Mouse (Mus musculus) kidney, postnatal 0 days (tissue): ENCODE data around the gene Aloxe3. TPM values are rescaled to one million over a fixed set of nuclear protein-coding genes. Genes with fewer than 3 reads are reported as not detected.
A peak's percentile ranks its signal among the peaks of the same experiment; 100 is the strongest.

Source experiments
- ATAC-seq: fragments of 200-750 bp; cut with Nextera tagmentation; replicated peaks from 2 replicates; pipeline ENCODE4 v1.8.0; 2017; ENCODE audit warnings: low read depth, moderate number of reproducible peaks, moderate TSS enrichment, moderate library complexity; ENCODE audit not compliant: low FRiP score
- DNase-seq: peaks from one replicate; pipeline ENCODE4 v3.0.0-alpha.2; 2016; ENCODE audit warnings: low spot score
- H3K27ac ChIP-seq: fragments of 300-500 bp; sonication (generic); 2 replicates; pipeline ENCODE4 v1.5.1; 2014; ENCODE audit warnings: mild to moderate bottlenecking
- H3K27me3 ChIP-seq: fragments of 300-500 bp; sonication (generic); 2 replicates; pipeline ENCODE4 v1.6.1; 2014; ENCODE audit warnings: low read length, mixed read lengths; ENCODE audit not compliant: insufficient read depth
- H3K36me3 ChIP-seq: fragments of 300-500 bp; sonication (generic); 2 replicates; pipeline ENCODE4 v1.6.1; 2014; ENCODE audit warnings: low read length, mixed read lengths; ENCODE audit not compliant: insufficient read depth
- H3K4me1 ChIP-seq: fragments of 300-500 bp; sonication (generic); replicated peaks from 2 replicates; pipeline ENCODE4 v1.6.1; 2014; ENCODE audit warnings: antibody characterized with exemption, low read length, mixed read lengths; ENCODE audit not compliant: insufficient read depth
- H3K4me2 ChIP-seq: fragments of 300-500 bp; sonication (generic); 2 replicates; pipeline ENCODE4 v1.6.1; 2014; ENCODE audit warnings: mild to moderate bottlenecking, low read length, moderate library complexity, mixed read lengths
- H3K4me3 ChIP-seq: fragments of 300-500 bp; sonication (generic); replicated peaks from 2 replicates; pipeline ENCODE4 v1.5.1; 2014; ENCODE audit warnings: low read depth, low read length
- H3K9ac ChIP-seq: fragments of 300-500 bp; sonication (generic); 2 replicates; pipeline ENCODE4 v1.6.1; 2014; ENCODE audit warnings: low read depth, low read length
- H3K9me3 ChIP-seq: fragments of 300-500 bp; sonication (generic); replicated peaks from 2 replicates; pipeline ENCODE4 v1.6.1; 2016; ENCODE audit warnings: low read length, inconsistent platforms, mixed read lengths
- CTCF ChIP-seq: IDR thresholded peaks from 2 replicates; pipeline ENCODE4 v1.5.1; 2016; ENCODE audit warnings: antibody characterized with exemption, low read depth, mild to moderate bottlenecking, moderate library complexity
- WGBS: fragments of 180-500 bp; shearing (Covaris S2); extraction: QIAGEN DNeasy Blood & Tissue Kit; methylation state at CpG from one replicate; pipeline ENCODE4 v1.1.7; 2014; 5-methylcytosine and 5-hydroxymethylcytosine counted together
- polyA plus RNA-seq: library from polyadenylated mRNA; unstranded; fragments of >200 nt; fragmentation: Nextera tagmentation; extraction: Ambion mirVana; gene quantifications from 2 replicates; pipeline ENCODE4 v1.2.1, GENCODE M21; 2015

The Aloxe3 gene
- polyA plus RNA-seq, 1 experiment from 2014 or later = 0.54 TPM

DNA sequence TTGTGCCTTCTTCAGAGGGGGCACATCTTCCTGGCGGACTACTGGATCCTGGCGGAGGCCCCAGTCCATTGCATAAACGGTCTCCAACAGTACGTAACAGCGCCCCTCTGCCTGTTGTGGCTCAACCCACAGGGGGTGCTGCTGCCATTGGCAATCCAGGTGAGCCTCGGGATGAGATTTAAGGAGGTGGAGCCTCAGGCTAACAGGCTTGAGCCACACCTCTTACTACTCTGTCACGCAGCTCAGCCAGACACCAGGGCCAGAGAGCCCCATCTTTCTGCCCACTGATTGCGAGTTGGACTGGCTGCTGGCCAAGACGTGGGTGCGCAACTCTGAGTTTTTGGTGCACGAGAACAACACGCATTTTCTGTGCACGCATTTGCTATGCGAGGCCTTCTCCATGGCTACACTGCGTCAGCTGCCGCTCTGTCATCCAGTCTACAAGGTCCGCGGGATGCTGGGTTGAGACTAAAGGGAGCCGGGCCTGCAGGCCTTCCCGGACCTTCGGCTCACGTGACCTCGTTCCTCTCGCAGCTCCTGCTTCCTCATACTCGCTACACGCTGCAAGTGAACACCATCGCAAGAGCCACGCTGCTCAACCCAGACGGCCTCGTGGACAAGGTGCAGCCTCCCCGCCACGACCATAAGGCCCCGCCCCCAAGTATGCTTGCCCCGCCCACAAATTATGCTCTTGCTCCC, 8.4 kb downstream of the Aloxe3 start:
- WGBS = 2% methylated on average over 34 of the region's 34 CpGs
- peak overlapping the region; percentile 35 for H3K4me3 ChIP-seq
- peak; percentile 79 for DNase-seq
- no peaks in the 10 kb centered on the region for H3K9me3 ChIP-seq
- no peaks in the 10 kb centered on the region for H3K4me1 ChIP-seq
- ATAC-seq = peak; percentile 69
- peak overlapping the region; percentile 55 for H3K9ac ChIP-seq
- no peaks in the 10 kb centered on the region for H3K27me3 ChIP-seq
- H3K4me2 ChIP-seq = peak overlapping the region; percentile 65
- no peaks in the 10 kb centered on the region for H3K36me3 ChIP-seq
- TF ChIP-seq CTCF = peak; percentile 74
- H3K27ac ChIP-seq = no peak overlapping the region

GRCm38 (mm10) chr11:69134622-69134968, 8.9 kb downstream of the Aloxe3 start:
- WGBS = 32% methylated on average over 8 of the region's 8 CpGs
- Histone ChIP-seq H3K9ac (peak overlapping the region; percentile 55), H3K9me3 (no peaks in the 10 kb centered on the region), H3K4me3 (peak overlapping the region; percentile 35), H3K36me3 (no peaks in the 10 kb centered on the region), H3K4me1 (no peaks in the 10 kb centered on the region), H3K27ac (no peak overlapping the region), H3K27me3 (no peaks in the 10 kb centered on the region), H3K4me2 (peak overlapping the region; percentile 65)
- no peak for DNase-seq
- no peak; the same call in 1 of the 2 replicates for ATAC-seq
- no peak for TF ChIP-seq CTCF

DNA sequence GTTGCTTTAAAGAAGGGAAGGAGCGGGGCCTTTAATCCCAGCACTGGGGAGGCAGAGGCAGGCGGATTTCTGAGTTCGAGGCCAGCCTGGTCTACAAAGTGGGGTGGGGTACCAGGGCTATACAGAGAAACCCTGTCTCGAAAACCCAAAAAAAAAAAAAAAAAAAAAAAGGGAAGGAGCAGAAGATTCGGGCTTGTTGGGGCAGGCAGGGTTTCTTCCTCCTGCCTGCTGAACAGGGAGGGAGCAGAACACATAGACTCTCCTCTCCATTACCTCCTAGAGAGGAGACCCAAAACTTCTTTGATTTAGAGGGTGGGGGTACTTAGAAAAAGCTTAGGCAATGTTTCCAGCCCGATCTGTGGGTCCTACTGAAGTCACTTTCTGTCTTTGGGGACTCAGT, 9.7 kb downstream of the Aloxe3 start:
- H3K27ac ChIP-seq = no peak overlapping the region
- DNase-seq (no peak), ATAC-seq (no peak)
- no peaks in the 10 kb centered on the region for H3K36me3 ChIP-seq
- no peaks in the 10 kb centered on the region for H3K4me1 ChIP-seq
- H3K4me3 ChIP-seq = no peak overlapping the region
- H3K4me2 ChIP-seq = no peak overlapping the region
- WGBS = 96% methylated on average over 6 of the region's 6 CpGs
- TF ChIP-seq CTCF = no peak
- no peaks in the 10 kb centered on the region for H3K9me3 ChIP-seq
- no peak overlapping the region for H3K9ac ChIP-seq
- H3K27me3 ChIP-seq = no peaks in the 10 kb centered on the region

DNA sequence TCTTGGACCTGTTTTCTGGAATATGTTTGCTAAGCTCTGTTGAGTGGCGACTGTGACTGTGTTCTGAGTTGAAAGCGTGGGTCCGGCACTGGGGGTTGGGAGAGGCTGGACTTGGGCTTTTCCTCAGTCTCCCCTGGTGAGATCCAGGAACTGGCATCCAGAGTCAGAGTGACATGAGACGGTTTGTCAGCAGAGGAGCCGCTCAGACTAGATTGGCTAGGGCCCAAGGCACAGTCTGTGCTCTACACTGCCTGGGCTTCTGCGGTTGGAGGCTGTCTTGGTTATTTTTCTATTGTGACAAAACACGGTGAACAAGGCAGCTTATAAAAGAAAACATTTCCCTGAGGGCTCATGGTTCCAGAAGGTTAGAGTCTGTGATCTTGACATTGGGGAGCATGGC, 21.9 kb downstream of the Aloxe3 start:
- Histone ChIP-seq H3K27ac (no peak overlapping the region), H3K9me3 (no peaks in the 10 kb centered on the region), H3K27me3 (no peaks in the 10 kb centered on the region), H3K9ac (no peak overlapping the region), H3K4me2 (no peak overlapping the region), H3K36me3 (no peaks in the 10 kb centered on the region), H3K4me1 (no peaks in the 10 kb centered on the region), H3K4me3 (no peak overlapping the region)
- 65% methylated on average over 7 of the region's 7 CpGs for WGBS
- DNase-seq (no peak), ATAC-seq (no peak)
- TF ChIP-seq CTCF = no peak

DNA sequence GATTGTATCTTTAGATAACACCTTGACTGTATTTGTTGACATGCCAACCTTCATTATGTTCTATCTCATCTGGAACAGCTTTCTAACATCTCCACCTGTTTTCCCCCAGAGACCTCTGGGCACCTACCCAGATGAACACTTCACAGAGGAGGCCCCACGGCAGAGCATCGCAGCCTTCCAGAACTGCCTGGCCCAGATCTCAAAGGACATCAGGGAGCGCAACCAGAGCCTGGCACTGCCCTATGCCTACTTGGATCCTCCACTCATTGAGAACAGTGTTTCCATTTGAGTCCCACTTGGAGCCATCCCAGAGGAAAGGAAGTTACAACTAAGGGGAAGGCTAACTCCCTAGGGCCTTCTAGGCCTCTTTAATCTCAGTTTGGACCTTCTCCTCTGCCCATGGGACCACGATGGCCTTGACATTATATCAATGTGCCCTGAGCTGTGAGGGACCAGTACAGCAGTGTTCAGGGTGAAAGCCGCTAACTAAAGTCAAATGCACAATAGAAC, 22.8 kb downstream of the Aloxe3 start:
- H3K4me2 ChIP-seq = no peak overlapping the region
- no peaks in the 10 kb centered on the region for H3K36me3 ChIP-seq
- H3K4me1 ChIP-seq = no peaks in the 10 kb centered on the region
- H3K27ac ChIP-seq = no peak overlapping the region
- H3K4me3 ChIP-seq = no peak overlapping the region
- WGBS = 87% methylated on average over 5 of the region's 5 CpGs
- DNase-seq (no peak), ATAC-seq (no peak)
- H3K27me3 ChIP-seq = no peaks in the 10 kb centered on the region
- TF ChIP-seq CTCF = no peak
- H3K9ac ChIP-seq = no peak overlapping the region
- H3K9me3 ChIP-seq = no peaks in the 10 kb centered on the region

DNA sequence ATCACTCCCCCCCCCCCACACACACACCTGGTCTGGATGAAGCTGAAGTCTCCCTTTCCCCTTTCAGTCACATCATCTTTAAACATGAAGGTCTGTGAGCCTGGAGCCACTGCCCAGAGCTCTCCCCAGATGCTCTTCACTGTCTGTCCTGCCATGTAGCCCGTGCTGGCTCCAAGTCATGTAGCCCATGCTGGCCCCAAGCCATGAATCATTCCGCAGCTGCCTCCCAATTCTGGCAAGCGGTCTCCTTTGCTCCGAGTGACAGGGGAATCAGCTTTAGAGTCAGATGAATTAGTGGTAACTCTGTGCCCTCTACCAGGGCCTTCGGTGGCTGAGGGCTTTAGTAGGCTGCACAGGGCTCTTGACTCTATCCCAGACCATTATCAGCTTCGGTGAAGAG, 24.0 kb downstream of the Aloxe3 start:
- 67% methylated on average over 6 of the region's 6 CpGs for WGBS
- H3K4me1 ChIP-seq = no peaks in the 10 kb centered on the region
- H3K9me3 ChIP-seq = no peaks in the 10 kb centered on the region
- no peak overlapping the region for H3K27ac ChIP-seq
- H3K9ac ChIP-seq = no peak overlapping the region
- no peak for ATAC-seq
- no peaks in the 10 kb centered on the region for H3K36me3 ChIP-seq
- H3K4me3 ChIP-seq = no peak overlapping the region
- no peak for TF ChIP-seq CTCF
- DNase-seq = no peak
- no peak overlapping the region for H3K4me2 ChIP-seq
- H3K27me3 ChIP-seq = no peaks in the 10 kb centered on the region

- Histone ChIP-seq H3K4me1 (no peaks in the 10 kb centered on the region), H3K9me3 (no peaks in the 10 kb centered on the region), H3K27ac (no peak overlapping the region), H3K4me2 (peak overlapping the region; percentile 37), H3K9ac (no peak overlapping the region), H3K27me3 (no peaks in the 10 kb centered on the region), H3K4me3 (no peak overlapping the region), H3K36me3 (no peaks in the 10 kb centered on the region)
- WGBS = 3% methylated on average over 7 of the region's 7 CpGs
- TF ChIP-seq CTCF = peak; percentile 79
- peak; percentile 88 for DNase-seq
- ATAC-seq = no peak
Observed at GRCm38 (mm10) chr11:69150444-69150843, 24.7 kb downstream of the Aloxe3 start.
